Mouse (Mus musculus): ENCODE results near the gene Pik3c2a.
A peak's percentile ranks its signal among the peaks of the same experiment; 100 is the strongest.
"Not testable (repeated sequence)": the region's sequence is repeated elsewhere in the genome, so short reads cannot be mapped to it uniquely, and the experiment has no call there.

Gene Pik3c2a

GRCm38 (mm10) chr7:116392329-116392728 lies 50.9 kb downstream of the Pik3c2a start:
- no peak for DNase-seq (ENCODE audit: low spot score in 2 of 2)

DNA sequence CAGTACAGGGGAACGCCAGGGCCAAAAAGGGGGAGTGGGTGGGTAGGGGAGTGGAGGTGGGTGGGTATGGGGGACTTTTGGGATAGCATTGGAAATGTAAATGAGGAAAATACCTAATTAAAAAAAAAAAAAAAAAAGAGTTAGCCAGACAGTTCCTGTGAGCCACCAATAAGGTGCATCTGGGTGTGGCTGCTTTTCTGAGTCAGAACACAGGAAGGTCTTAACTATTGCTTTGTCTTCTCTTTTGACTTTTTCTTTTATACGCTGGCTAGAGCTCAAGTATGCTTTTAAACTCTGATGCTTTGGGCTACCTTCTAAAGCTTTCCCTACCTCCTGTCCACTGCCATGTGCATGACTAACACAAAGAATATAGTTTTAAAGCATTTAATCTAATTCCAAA lies 55.9 kb downstream of the Pik3c2a start:
- DNase-seq (ENCODE audit: low spot score in 2 of 2), result not testable (repeated sequence)

DNA sequence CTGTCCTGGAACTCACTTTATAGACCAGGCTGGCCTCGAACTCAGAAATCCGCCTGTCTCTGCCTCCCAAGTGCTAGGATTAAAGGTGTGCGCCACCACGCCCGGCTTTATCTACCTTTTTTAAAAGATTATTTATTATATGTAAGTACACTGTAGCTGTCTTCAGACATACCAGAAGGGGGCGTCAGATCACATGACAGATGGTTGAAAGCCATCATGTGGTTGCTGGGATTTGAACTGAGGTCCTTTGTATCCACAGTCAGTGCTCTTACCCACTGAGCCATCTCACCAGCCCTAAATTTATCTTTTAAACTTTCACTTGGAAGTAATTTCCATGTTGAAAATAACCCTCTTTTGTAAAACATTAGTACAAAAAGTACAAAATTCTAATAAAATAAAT lies 64.1 kb downstream of the Pik3c2a start:
- not testable (repeated sequence) for DNase-seq (ENCODE audit: low spot score in 2 of 2)

DNA sequence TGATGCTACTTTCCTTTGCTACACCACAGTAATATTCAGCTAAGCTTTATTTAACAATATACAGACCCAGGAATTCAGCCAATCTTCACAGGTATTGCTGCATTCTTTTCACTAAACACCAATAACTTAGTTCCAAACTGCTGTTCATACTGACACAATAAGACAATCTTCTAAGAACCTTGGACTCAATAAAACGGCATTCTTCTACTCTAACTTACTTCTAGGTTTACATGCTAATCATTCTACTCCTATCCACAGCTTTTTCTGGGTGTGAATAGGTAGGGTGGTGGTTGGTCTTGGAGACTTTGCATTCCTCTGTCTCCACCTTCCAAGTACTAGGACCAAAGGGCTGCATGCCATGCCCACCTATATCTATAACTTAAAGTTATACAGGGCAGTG lies 69.0 kb downstream of the Pik3c2a start:
- no peak for DNase-seq (ENCODE audit: low spot score in 2 of 2)

- peak in 1 of 2 experiments; percentile 61 for DNase-seq (ENCODE audit: low spot score in 2 of 2)
Measured at GRCm38 (mm10) chr7:116336226-116336625, 107.0 kb downstream of the Pik3c2a start.

- DNase-seq (ENCODE audit: low spot score in 2 of 2), result no peak
Measured at GRCm38 (mm10) chr7:116335133-116335532, 108.1 kb downstream of the Pik3c2a start.

DNA sequence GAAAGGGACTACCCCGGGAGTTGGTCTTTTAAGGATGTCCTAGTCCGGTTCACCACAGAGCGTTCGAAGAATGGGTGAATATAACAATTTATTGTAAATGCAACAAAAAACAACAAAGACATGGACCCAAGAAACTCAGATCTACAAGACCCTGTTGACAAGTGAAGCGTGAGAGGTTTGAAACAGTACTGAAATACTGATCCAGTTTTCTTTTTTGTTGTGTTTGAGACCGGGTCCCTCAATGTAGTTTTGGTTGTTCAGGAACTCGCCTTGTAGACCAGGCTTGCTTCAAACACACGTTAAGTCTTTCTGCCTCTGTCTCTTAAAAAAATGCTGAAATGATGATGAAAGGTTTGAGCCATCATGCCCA lies 108.6 kb downstream of the Pik3c2a start:
- DNase-seq (ENCODE audit: low spot score in 2 of 2), result no peak

DNA sequence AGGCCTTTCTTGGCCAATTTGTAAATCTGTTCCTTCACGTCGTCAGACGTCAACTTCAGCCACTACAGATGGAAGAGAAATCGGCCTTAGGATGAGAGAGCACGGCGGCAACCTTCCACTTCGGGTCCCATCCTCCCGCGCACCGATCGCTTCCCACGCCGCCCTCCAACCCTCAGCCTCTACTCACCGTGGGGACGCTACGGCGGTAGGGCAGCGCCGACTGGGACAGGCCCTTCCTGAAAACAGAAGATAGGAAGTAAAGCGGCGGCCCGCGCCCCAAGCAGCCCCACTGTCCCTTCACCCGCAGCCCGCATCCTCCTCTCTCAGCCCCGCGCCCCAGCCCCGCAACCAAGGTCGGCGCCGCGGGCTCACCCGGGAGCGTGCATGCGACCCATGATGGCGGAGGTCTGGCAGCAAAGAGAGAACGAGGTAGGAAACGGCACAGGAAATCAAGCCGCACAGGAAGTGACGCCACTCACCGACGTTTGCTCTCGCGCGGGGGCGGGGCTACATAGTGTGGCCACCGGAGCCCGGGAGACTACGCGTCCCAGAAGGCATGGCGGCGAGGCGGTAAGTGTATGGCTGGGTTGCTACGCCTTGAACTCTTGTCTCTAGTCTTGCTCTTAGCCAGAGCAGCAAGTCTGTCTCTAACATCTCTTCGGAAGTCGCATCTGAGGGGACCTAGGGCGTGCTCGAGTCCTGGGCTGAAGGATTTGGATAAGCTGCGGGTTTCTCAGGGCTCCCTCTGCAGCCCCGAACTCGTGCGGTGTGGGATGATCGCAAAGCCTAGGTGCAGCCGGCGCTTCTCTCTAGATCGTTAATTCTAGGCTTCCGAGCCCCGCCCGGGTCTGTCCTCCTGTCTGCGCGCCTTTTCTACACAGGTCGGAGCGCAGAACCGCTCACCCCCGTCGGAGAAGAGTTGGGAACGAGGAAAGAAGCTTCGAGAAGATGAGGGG lies 109.3 kb downstream of the Pik3c2a start, which contains the start of gene Rps13:
Gene Rps13 (minus strand): TSS at position 483 of the 956 bp plus-strand sequence.
- peak; percentile 93 to 98 for DNase-seq (ENCODE audit: low spot score in 2 of 2)

DNA sequence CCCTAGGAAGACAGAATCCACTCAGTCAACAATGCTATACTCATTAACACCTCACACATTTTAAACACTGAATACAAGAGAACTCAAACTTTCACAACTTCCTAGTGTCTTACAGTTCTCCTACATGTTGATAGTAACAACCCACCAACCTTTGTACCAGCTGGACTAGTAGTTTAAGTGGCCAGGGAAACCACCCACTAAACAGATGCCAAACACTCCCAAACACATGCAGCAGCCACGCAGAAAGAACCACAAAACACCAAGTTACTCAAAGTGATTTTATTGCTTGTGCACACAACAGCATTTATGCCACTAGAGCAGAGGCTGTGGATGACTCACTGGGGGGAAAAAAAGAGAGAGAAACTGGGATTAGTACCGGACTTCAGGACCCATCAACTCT lies 112.0 kb downstream of the Pik3c2a start:
- peak in 1 of 2 experiments; percentile 60 for DNase-seq (ENCODE audit: low spot score in 2 of 2)

DNA sequence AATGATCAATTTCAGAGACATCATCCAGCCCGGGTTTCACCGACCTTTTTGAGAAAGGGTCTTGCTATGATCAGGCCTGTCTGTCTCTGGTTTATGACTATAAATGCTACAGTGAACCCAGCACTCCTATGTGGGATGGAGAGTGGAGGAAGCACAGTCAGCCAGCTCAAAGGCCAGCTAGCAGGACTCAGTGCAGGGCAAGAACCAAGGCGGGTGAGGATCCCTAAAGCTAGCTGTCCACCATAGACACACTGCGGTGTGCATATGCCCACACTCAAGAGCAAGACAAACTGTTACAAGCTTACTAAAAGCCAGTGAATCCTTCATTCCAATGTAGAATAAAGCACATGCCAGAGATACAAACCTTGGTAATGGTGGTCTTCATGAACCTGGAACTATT lies 113.4 kb downstream of the Pik3c2a start:
- DNase-seq (ENCODE audit: low spot score in 2 of 2), result no peak

DNA sequence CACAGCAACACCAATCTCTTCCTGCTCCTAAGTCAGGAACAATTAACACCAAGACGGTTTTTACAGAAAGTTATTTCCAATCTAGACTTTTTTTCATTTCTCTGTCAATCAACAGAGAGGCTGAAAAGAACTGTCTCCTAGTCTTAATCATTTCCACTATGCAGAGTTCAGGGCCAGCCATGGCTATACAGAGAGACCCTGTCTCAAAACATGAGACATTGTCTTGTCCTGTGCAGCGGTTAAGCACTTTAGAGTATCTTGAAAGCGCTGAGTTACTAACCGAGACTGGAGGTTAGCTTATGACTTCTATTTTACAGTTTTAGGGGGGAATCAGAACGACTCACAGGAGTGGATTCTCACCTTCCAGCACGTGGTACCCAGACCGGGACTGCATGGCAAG lies 114.5 kb downstream of the Pik3c2a start:
- no peak for DNase-seq (ENCODE audit: low spot score in 2 of 2)

GRCm38 (mm10) chr7:116327901-116328300 lies 115.3 kb downstream of the Pik3c2a start:
- no peak for DNase-seq (ENCODE audit: low spot score in 2 of 2)

DNA sequence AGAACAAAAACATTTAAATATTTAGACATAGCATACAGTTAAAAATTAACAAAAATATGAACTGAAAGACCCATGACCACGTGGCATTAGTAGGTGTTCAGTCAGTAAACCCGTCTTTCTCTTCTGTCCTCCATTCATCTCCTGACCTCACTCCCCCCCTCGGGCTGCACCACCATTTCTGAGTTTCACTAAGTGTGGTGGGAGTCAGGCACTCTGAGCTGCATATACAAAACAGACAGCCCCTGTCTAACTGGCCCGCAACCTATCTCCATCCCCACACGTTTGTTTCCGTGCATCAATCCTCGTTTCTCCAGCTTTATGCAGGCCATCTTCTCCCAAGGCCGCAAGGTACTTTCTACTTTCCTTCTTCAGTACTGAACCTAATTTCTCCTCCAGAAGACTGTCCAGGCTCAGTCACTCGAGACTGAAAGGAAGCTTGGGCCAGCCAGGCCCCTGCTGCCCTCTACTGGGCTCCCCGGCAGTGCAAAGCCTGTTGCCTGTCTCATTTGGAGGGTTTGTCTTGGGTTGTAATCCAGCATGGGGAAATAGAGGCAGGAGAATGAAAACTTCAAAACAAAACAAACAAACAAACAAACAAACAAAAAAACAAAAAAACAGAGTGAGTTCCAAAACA lies 119.8 kb downstream of the Pik3c2a start:
- peak in 1 of 2 experiments; percentile 71 for DNase-seq (ENCODE audit: low spot score in 2 of 2)

- DNase-seq (ENCODE audit: low spot score in 2 of 2), result no peak
Measured at GRCm38 (mm10) chr7:116309456-116309855, 133.8 kb downstream of the Pik3c2a start.

DNA sequence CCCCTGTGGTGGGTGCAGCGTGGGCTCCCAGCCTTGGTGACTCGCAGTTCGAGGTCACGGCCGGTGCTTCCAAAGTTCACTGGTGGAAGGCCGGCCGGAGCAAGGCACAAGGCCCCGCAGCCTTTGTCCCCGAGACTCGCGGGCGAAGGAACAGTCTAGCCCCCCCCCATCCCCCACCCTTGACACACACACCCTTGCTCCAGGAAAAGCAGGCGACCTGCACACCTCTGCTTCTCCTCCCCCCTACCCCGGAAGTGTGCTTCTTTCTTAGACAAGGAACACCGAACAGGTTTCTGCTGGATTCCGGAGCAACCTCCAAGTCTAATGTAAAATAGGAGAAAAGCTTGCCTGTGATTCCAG lies 134.6 kb downstream of the Pik3c2a start:
- no peak for DNase-seq (ENCODE audit: low spot score in 2 of 2)

GRCm38 (mm10) chr7:116307871-116308631 lies 135.2 kb downstream of the Pik3c2a start, which contains the start of gene Plekha7:
Gene Plekha7 (minus strand): TSS chr7:116308376.
- DNase-seq (ENCODE audit: low spot score in 2 of 2), result no peak

- DNase-seq (ENCODE audit: low spot score in 2 of 2), result peak in 1 of 2 experiments; percentile 29
Measured at GRCm38 (mm10) chr7:116307099-116307870, 136.0 kb downstream of the Pik3c2a start.

DNA sequence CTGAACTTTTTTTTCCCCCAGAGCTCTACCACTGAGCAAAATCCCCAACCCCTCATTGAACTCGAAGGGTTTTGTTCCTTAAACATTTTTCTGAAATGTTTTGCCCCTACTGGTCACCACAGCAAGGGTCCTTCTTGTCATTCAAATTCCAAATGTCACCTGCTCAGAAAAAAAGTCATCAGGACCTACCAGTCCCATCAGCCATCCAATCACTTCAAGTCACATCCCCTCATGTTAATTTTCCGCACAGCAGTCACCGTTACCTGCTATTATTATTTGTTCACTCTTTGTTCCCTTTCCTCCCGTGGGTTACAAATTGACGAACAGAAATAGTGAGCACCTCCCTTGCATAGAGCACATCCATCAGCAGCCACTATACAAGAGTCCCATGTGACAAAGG lies 136.6 kb downstream of the Pik3c2a start:
- DNase-seq (ENCODE audit: low spot score in 2 of 2), result no peak

GRCm38 (mm10) chr7:116301661-116302311 lies 141.5 kb downstream of the Pik3c2a start:
- DNase-seq (ENCODE audit: low spot score in 2 of 2), result no peak

GRCm38 (mm10) chr7:116301144-116301543 lies 142.1 kb downstream of the Pik3c2a start:
- DNase-seq (ENCODE audit: low spot score in 2 of 2), result no peak

- DNase-seq (ENCODE audit: low spot score in 2 of 2), result no peak
Measured at GRCm38 (mm10) chr7:116298851-116299250, 144.4 kb downstream of the Pik3c2a start.
